Mouse (Mus musculus) hindbrain, embryonic 12.5 days (tissue): ENCODE data around the gene Alox5ap. TPM values are rescaled to one million over a fixed set of nuclear protein-coding genes. Genes with fewer than 3 reads are reported as not detected.

Source experiments
- ATAC-seq: fragments of 200-750 bp; cut with Nextera tagmentation; 2 replicates; pipeline ENCODE4 v1.8.0; 2017; ENCODE audit warnings: moderate TSS enrichment; ENCODE audit not compliant: low FRiP score
- H3K27ac ChIP-seq: fragments of 300-500 bp; sonication (generic); 2 replicates; pipeline ENCODE4 v1.5.1; 2016; ENCODE audit warnings: mild to moderate bottlenecking
- H3K27me3 ChIP-seq: fragments of 300-500 bp; sonication (generic); 2 replicates; pipeline ENCODE4 v1.6.1; 2016; ENCODE audit warnings: mild to moderate bottlenecking
- H3K36me3 ChIP-seq: fragments of 300-500 bp; sonication (generic); 2 replicates; pipeline ENCODE4 v1.6.1; 2016; ENCODE audit warnings: mild to moderate bottlenecking
- H3K4me1 ChIP-seq: fragments of 300-500 bp; sonication (generic); 2 replicates; pipeline ENCODE4 v1.6.1; 2016
- H3K4me2 ChIP-seq: fragments of 300-500 bp; sonication (generic); replicated peaks from 2 replicates; pipeline ENCODE4 v1.6.1; 2016; ENCODE audit warnings: mild to moderate bottlenecking
- H3K4me3 ChIP-seq: fragments of 300-500 bp; sonication (generic); 2 replicates; pipeline ENCODE4 v1.5.1; 2016; ENCODE audit warnings: mild to moderate bottlenecking
- H3K9ac ChIP-seq: fragments of 300-500 bp; sonication (generic); 2 replicates; pipeline ENCODE4 v1.6.1; 2016; ENCODE audit warnings: mild to moderate bottlenecking, moderate library complexity
- H3K9me3 ChIP-seq: fragments of 300-500 bp; sonication (generic); replicated peaks from 2 replicates; pipeline ENCODE4 v1.6.1; 2016; ENCODE audit warnings: mild to moderate bottlenecking
- WGBS: fragments of 180-500 bp; shearing (Covaris S2); methylation state at CpG from one replicate; pipeline ENCODE4 v1.1.7; 2016; 5-methylcytosine and 5-hydroxymethylcytosine counted together
- polyA plus RNA-seq: library from polyadenylated mRNA; unstranded; fragments of >200 nt; fragmentation: Nextera tagmentation; extraction: Ambion mirVana; gene quantifications from 2 replicates; pipeline ENCODE4 v1.2.1, GENCODE M21; 2016

The Alox5ap gene
- polyA plus RNA-seq, 1 experiment from 2014 or later, result 5.9 TPM

GRCm38 (mm10) chr5:149287148-149288038, 22.8 kb downstream of the Alox5ap start:
- peaks cover 15% of the 10 kb centered on the region; the same call in 1 of the 2 replicates for H3K4me1 ChIP-seq
- peaks cover 8% of the 10 kb centered on the region; the same call in 1 of the 2 replicates for H3K27me3 ChIP-seq
- WGBS, result 28% methylated on average over 41 of the region's 41 CpGs
- peak overlapping the region; percentile 30 for H3K4me3 ChIP-seq
- H3K4me2 ChIP-seq, result peak overlapping the region; percentile 55
- H3K9ac ChIP-seq, result peak overlapping the region; percentile 44
- H3K27ac ChIP-seq, result no peak overlapping the region
- H3K9me3 ChIP-seq, result peaks cover 5% of the 10 kb centered on the region
- peak; percentile 43; the same call in 1 of the 2 replicates for ATAC-seq
- H3K36me3 ChIP-seq, result no peaks in the 10 kb centered on the region

GRCm38 (mm10) chr5:149291266-149291665, 26.7 kb downstream of the Alox5ap start:
- peaks cover 10% of the 10 kb centered on the region; the same call in 1 of the 2 replicates for H3K4me1 ChIP-seq
- no peak overlapping the region for H3K4me3 ChIP-seq
- 0 out of 2 replicates have a peak, but pooled peaks cover 6% of the 10 kb centered on the region for H3K9me3 ChIP-seq
- no peaks in the 10 kb centered on the region for H3K36me3 ChIP-seq
- H3K9ac ChIP-seq, result no peak overlapping the region
- H3K27me3 ChIP-seq, result peaks cover 7% of the 10 kb centered on the region; the same call in 1 of the 2 replicates
- H3K27ac ChIP-seq, result no peak overlapping the region
- no peak overlapping the region for H3K4me2 ChIP-seq
- ATAC-seq, result no peak
- WGBS, result 86% methylated on average over 5 of the region's 5 CpGs

- ATAC-seq, result no peak
- Histone ChIP-seq H3K27ac (no peak overlapping the region), H3K9me3 (0 out of 2 replicates have a peak, but pooled peaks cover 6% of the 10 kb centered on the region), H3K4me2 (no peak overlapping the region), H3K36me3 (no peaks in the 10 kb centered on the region), H3K9ac (no peak overlapping the region), H3K4me1 (no peaks in the 10 kb centered on the region; the same call in 1 of the 2 replicates), H3K27me3 (no peaks in the 10 kb centered on the region), H3K4me3 (no peak overlapping the region)
- WGBS, result 79% methylated on average over 4 of the region's 4 CpGs
Measured at GRCm38 (mm10) chr5:149293071-149293470, 28.5 kb downstream of the Alox5ap start.

- Histone ChIP-seq H3K27me3 (no peaks in the 10 kb centered on the region), H3K9ac (no peak overlapping the region), H3K4me3 (no peak overlapping the region), H3K36me3 (no peaks in the 10 kb centered on the region), H3K9me3 (0 out of 2 replicates have a peak, but pooled peaks cover 6% of the 10 kb centered on the region), H3K4me2 (no peak overlapping the region), H3K27ac (no peak overlapping the region), H3K4me1 (no peaks in the 10 kb centered on the region)
- 94% methylated on average over 6 of the region's 6 CpGs for WGBS
- no peak for ATAC-seq
Measured at GRCm38 (mm10) chr5:149296808-149297207, 32.2 kb downstream of the Alox5ap start.

- Histone ChIP-seq H3K4me2 (no peak overlapping the region), H3K27ac (no peak overlapping the region), H3K27me3 (no peaks in the 10 kb centered on the region), H3K4me1 (no peaks in the 10 kb centered on the region), H3K36me3 (no peaks in the 10 kb centered on the region), H3K9ac (no peak overlapping the region), H3K9me3 (0 out of 2 replicates have a peak, but pooled peaks cover 6% of the 10 kb centered on the region), H3K4me3 (no peak overlapping the region)
- ATAC-seq, result no peak
- 63% methylated on average over 2 of the region's 2 CpGs for whole genome bisulfite sequencing
Measured at GRCm38 (mm10) chr5:149297464-149297863, 32.9 kb downstream of the Alox5ap start.

GRCm38 (mm10) chr5:149298234-149298633, 33.7 kb downstream of the Alox5ap start:
- Histone ChIP-seq H3K9ac (no peak overlapping the region), H3K4me3 (no peak overlapping the region), H3K36me3 (no peaks in the 10 kb centered on the region), H3K4me2 (no peak overlapping the region), H3K27ac (no peak overlapping the region), H3K9me3 (0 out of 2 replicates have a peak, but pooled peaks cover 6% of the 10 kb centered on the region), H3K27me3 (no peaks in the 10 kb centered on the region), H3K4me1 (no peaks in the 10 kb centered on the region)
- no peak for ATAC-seq
- WGBS, result 68% methylated on average over 4 of the region's 4 CpGs

- no peak overlapping the region for H3K9ac ChIP-seq
- H3K36me3 ChIP-seq, result no peaks in the 10 kb centered on the region
- ATAC-seq, result no peak
- H3K27ac ChIP-seq, result 0 out of 2 replicates have a peak overlapping the region, but pooled peaks have one; percentile 2
- 58% methylated on average over 23 of the region's 23 CpGs for WGBS
- no peak overlapping the region for H3K4me3 ChIP-seq
- no peak overlapping the region for H3K4me2 ChIP-seq
- H3K4me1 ChIP-seq, result peaks cover 14% of the 10 kb centered on the region
- H3K27me3 ChIP-seq, result no peaks in the 10 kb centered on the region
- H3K9me3 ChIP-seq, result no peaks in the 10 kb centered on the region; the same call in 1 of the 2 replicates
Measured at GRCm38 (mm10) chr5:149312884-149313652, 48.5 kb downstream of the Alox5ap start.

- WGBS, result 79% methylated on average over 12 of the region's 12 CpGs
- no peak for ATAC-seq
- Histone ChIP-seq H3K27ac (no peak overlapping the region), H3K4me2 (no peak overlapping the region), H3K27me3 (no peaks in the 10 kb centered on the region), H3K36me3 (no peaks in the 10 kb centered on the region), H3K4me3 (no peak overlapping the region), H3K9me3 (no peaks in the 10 kb centered on the region; the same call in 1 of the 2 replicates), H3K9ac (no peak overlapping the region), H3K4me1 (peaks cover 18% of the 10 kb centered on the region)
Measured at GRCm38 (mm10) chr5:149314514-149315081, 50.0 kb downstream of the Alox5ap start.

- peak; percentile 59 for ATAC-seq
- no peaks in the 10 kb centered on the region for H3K27me3 ChIP-seq
- no peaks in the 10 kb centered on the region; the same call in 1 of the 2 replicates for H3K9me3 ChIP-seq
- 11% methylated on average over 4 of the region's 4 CpGs for WGBS
- H3K9ac ChIP-seq, result no peak overlapping the region
- H3K4me3 ChIP-seq, result no peak overlapping the region
- H3K4me1 ChIP-seq, result peaks cover 40% of the 10 kb centered on the region
- H3K36me3 ChIP-seq, result no peaks in the 10 kb centered on the region
- H3K4me2 ChIP-seq, result no peak overlapping the region
- peak overlapping the region; percentile 56; the same call in 1 of the 2 replicates for H3K27ac ChIP-seq
Measured at GRCm38 (mm10) chr5:149316926-149317325, 52.4 kb downstream of the Alox5ap start.

- peaks cover 57% of the 10 kb centered on the region for H3K4me1 ChIP-seq
- ATAC-seq, result no peak
Measured at GRCm38 (mm10) chr5:149319874-149320323, 55.3 kb downstream of the Alox5ap start.

GRCm38 (mm10) chr5:149320534-149321482, 56.2 kb downstream of the Alox5ap start:
- WGBS, result 1% methylated on average over 15 of the region's 15 CpGs
- no peaks in the 10 kb centered on the region for H3K27me3 ChIP-seq
- H3K9ac ChIP-seq, result peak overlapping the region; percentile 41
- no peaks in the 10 kb centered on the region for H3K36me3 ChIP-seq
- peaks cover 57% of the 10 kb centered on the region for H3K4me1 ChIP-seq
- H3K9me3 ChIP-seq, result no peaks in the 10 kb centered on the region
- peak overlapping the region; percentile 51 for H3K4me2 ChIP-seq
- ATAC-seq, result peak; percentile 73
- peak overlapping the region; percentile 91 for H3K27ac ChIP-seq
- peak overlapping the region; percentile 12; the same call in 1 of the 2 replicates for H3K4me3 ChIP-seq

More at GRCm38 (mm10) chr5:149319874-149320323, 55.3 kb downstream of the Alox5ap start:
- no peaks in the 10 kb centered on the region; the same call in 1 of the 2 replicates for H3K9me3 ChIP-seq
- H3K9ac ChIP-seq, result peak overlapping the region; percentile 41; the same call in 1 of the 2 replicates
- 22% methylated on average over 9 of the region's 9 CpGs for WGBS
- H3K36me3 ChIP-seq, result no peaks in the 10 kb centered on the region
- peak overlapping the region; percentile 91 for H3K27ac ChIP-seq
- H3K4me2 ChIP-seq, result peak overlapping the region; percentile 51
- no peaks in the 10 kb centered on the region for H3K27me3 ChIP-seq
- H3K4me3 ChIP-seq, result no peak overlapping the region
